Mouse (Mus musculus) lung, adult 2 months (tissue): ENCODE results near the gene Cisd3.

ENCODE experiments used
- CTCF ChIP-seq: fragments of 200-500 bp; IDR thresholded peaks from 2 replicates; pipeline ENCODE4 v1.5.1; 2011; ENCODE audit warnings: mild to moderate bottlenecking, low read length, control low read depth; ENCODE audit not compliant: insufficient read depth
- POLR2A ChIP-seq: fragments of 200-500 bp; IDR thresholded peaks from 2 replicates; pipeline ENCODE4 v1.6.1; 2011; ENCODE audit warnings: low read depth, mild to moderate bottlenecking, control low read depth, low read length, borderline replicate concordance; ENCODE audit errors: extremely low read depth

- TF ChIP-seq POLR2A (no peak), CTCF (no peak)
These were observed 25.7 kb downstream of the Cisd3 start for GRCm38 (mm10) chr11:97711200-97711900.
